Mouse (Mus musculus): ENCODE data around the gene Gm10644. TPM values are rescaled to one million over a fixed set of nuclear protein-coding genes. Genes with fewer than 3 reads are reported as not detected.

The Gm10644 gene
- polyA plus RNA-seq, 1 experiment from 2014 or later: 0.37 TPM

GRCm38 (mm10) chr8:83998231-83999056 is 43.4 kb upstream of the Gm10644 start:
- peak overlapping the region; percentile 96 for H3K27ac ChIP-seq (ENCODE audit: low read depth, low read length)
- H3K9me3 ChIP-seq (ENCODE audit: control insufficient read depth, low read length): no peaks in the 10 kb centered on the region
- 1% methylated on average over 80 of the region's 92 CpGs for WGBS
- peaks cover 23% of the 10 kb centered on the region for H3K4me1 ChIP-seq (replicated peaks; ENCODE audit: control insufficient read depth, insufficient read depth, low read length)
- H3K9ac ChIP-seq (ENCODE audit: low read depth, low read length): peak overlapping the region; percentile 96
- ATAC-seq (replicated peaks; ENCODE audit: low FRiP score): peak; percentile 20
- peak overlapping the region; percentile 74 for H3K4me2 ChIP-seq
- peak; percentile 74 for DNase-seq (ENCODE audit: low spot score)
- 0 out of 2 replicates have a peak, but pooled peaks cover 2% of the 10 kb centered on the region for H3K27me3 ChIP-seq (replicated peaks; ENCODE audit: control insufficient read depth, insufficient read depth, low read length)
- peak overlapping the region; percentile 92 for H3K4me3 ChIP-seq (ENCODE audit: low read depth, low read length)
- H3K36me3 ChIP-seq (ENCODE audit: control insufficient read depth, insufficient read depth, low read length): peaks cover 18% of the 10 kb centered on the region

DNA sequence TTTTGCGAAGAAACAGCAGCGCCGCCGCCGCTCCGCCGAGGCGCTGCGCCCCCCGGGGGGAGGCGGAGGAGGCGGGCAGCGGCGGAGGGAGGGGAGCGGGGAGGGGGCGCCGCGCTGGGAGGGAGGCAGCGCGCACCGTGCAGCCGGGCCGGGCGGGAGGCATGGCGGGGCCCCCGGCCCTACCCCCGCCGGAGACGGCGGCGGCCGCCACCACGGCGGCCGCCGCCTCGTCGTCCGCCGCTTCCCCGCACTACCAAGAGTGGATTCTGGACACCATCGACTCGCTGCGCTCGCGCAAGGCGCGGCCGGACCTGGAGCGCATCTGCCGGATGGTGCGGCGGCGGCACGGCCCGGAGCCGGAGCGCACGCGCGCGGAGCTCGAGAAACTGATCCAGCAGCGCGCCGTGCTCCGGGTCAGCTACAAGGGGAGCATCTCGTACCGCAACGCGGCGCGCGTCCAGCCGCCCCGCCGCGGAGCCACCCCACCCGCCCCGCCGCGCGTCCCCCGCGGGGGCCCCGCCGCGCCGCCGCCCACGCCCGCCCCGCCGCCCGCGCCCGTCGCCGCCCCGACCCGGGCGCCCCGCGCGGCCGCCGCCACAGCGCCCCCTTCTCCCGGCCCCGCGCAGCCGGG is 42.6 kb upstream of the Gm10644 start, which contains the start of gene Samd1:
TSS of gene Samd1 (plus strand) at position 162 of the 631 bp plus-strand sequence.
- H3K4me3 ChIP-seq (ENCODE audit: low read depth, low read length): peak within 1 kb of the TSS; percentile 92
- H3K36me3 ChIP-seq (ENCODE audit: control insufficient read depth, insufficient read depth, low read length): peaks cover 18% of the 10 kb centered on the region
- H3K9me3 ChIP-seq (ENCODE audit: control insufficient read depth, low read length): no peaks in the 10 kb centered on the region
- under 1% methylated on average over 44 of the region's 112 CpGs for WGBS
- H3K4me2 ChIP-seq: peak within 1 kb of the TSS; percentile 96
- ATAC-seq (replicated peaks; ENCODE audit: low FRiP score): no peak
- 0 out of 2 replicates have a peak, but pooled peaks cover 2% of the 10 kb centered on the region for H3K27me3 ChIP-seq (replicated peaks; ENCODE audit: control insufficient read depth, insufficient read depth, low read length)
- H3K27ac ChIP-seq (ENCODE audit: low read depth, low read length): peak within 1 kb of the TSS; percentile 96
- no peak for DNase-seq (ENCODE audit: low spot score)
- H3K9ac ChIP-seq (ENCODE audit: low read depth, low read length): peak within 1 kb of the TSS; percentile 96
- H3K4me1 ChIP-seq (replicated peaks; ENCODE audit: control insufficient read depth, insufficient read depth, low read length): peaks cover 20% of the 10 kb centered on the region

- Histone ChIP-seq H3K27ac (ENCODE audit: low read depth, low read length) (peak overlapping the region; percentile 96), H3K9me3 (ENCODE audit: control insufficient read depth, low read length) (no peaks in the 10 kb centered on the region), H3K4me2 (peak overlapping the region; percentile 96), H3K9ac (ENCODE audit: low read depth, low read length) (peak overlapping the region; percentile 96), H3K27me3 (replicated peaks; ENCODE audit: control insufficient read depth, insufficient read depth, low read length) (0 out of 2 replicates have a peak, but pooled peaks cover 2% of the 10 kb centered on the region), H3K4me1 (replicated peaks; ENCODE audit: control insufficient read depth, insufficient read depth, low read length) (peaks cover 27% of the 10 kb centered on the region), H3K4me3 (ENCODE audit: low read depth, low read length) (peak overlapping the region; percentile 92), H3K36me3 (ENCODE audit: control insufficient read depth, insufficient read depth, low read length) (peaks cover 21% of the 10 kb centered on the region)
- peak; percentile 87 for ATAC-seq (replicated peaks; ENCODE audit: low FRiP score)
- DNase-seq (ENCODE audit: low spot score): peak; percentile 84
- WGBS: 2% methylated on average over 53 of the region's 103 CpGs
These were observed 41.8 kb upstream of the Gm10644 start for GRCm38 (mm10) chr8:83996567-83997505.

GRCm38 (mm10) chr8:83995973-83996372 is 41.0 kb upstream of the Gm10644 start:
- H3K4me3 ChIP-seq (ENCODE audit: low read depth, low read length): peak overlapping the region; percentile 92
- H3K9me3 ChIP-seq (ENCODE audit: control insufficient read depth, low read length): no peaks in the 10 kb centered on the region
- peak overlapping the region; percentile 96 for H3K9ac ChIP-seq (ENCODE audit: low read depth, low read length)
- 0 out of 2 replicates have a peak, but pooled peaks cover 2% of the 10 kb centered on the region for H3K27me3 ChIP-seq (replicated peaks; ENCODE audit: control insufficient read depth, insufficient read depth, low read length)
- peaks cover 24% of the 10 kb centered on the region for H3K4me1 ChIP-seq (replicated peaks; ENCODE audit: control insufficient read depth, insufficient read depth, low read length)
- ATAC-seq (replicated peaks; ENCODE audit: low FRiP score) (no peak), DNase-seq (ENCODE audit: low spot score) (no peak)
- peak overlapping the region; percentile 96 for H3K4me2 ChIP-seq
- H3K36me3 ChIP-seq (ENCODE audit: control insufficient read depth, insufficient read depth, low read length): peaks cover 23% of the 10 kb centered on the region
- 31% methylated on average over 12 of the region's 12 CpGs for WGBS
- H3K27ac ChIP-seq (ENCODE audit: low read depth, low read length): peak overlapping the region; percentile 96

DNA sequence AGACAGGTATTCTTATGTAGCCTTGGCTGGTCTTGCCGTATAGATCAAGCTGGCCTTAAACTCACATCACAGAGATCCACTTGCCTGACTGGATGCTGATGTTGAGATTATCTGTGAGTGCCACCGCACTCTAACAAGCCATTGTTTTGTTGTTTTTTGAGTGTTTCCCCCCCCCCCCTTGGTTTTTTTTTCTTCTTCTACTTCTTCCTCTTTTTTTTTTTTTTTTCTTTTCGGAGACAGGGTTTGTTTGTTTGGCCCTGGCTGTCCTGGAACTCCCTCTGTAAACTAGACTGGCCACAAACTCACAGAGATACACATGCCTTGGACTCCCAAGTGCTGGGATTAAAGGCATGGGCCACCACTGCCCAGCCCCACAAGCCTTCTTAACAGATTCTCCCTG is 39.0 kb upstream of the Gm10644 start:
- H3K4me2 ChIP-seq: no peak overlapping the region
- no peak overlapping the region for H3K27ac ChIP-seq (ENCODE audit: low read depth, low read length)
- no peak overlapping the region for H3K4me3 ChIP-seq (ENCODE audit: low read depth, low read length)
- DNase-seq (ENCODE audit: low spot score) (no peak), ATAC-seq (replicated peaks; ENCODE audit: low FRiP score) (no peak)
- H3K4me1 ChIP-seq (replicated peaks; ENCODE audit: control insufficient read depth, insufficient read depth, low read length): peaks cover 19% of the 10 kb centered on the region
- H3K9ac ChIP-seq (ENCODE audit: low read depth, low read length): no peak overlapping the region
- WGBS: 61% methylated on average over 3 of the region's 3 CpGs
- peaks cover 20% of the 10 kb centered on the region for H3K36me3 ChIP-seq (ENCODE audit: control insufficient read depth, insufficient read depth, low read length)
- H3K9me3 ChIP-seq (ENCODE audit: control insufficient read depth, low read length): no peaks in the 10 kb centered on the region
- H3K27me3 ChIP-seq (replicated peaks; ENCODE audit: control insufficient read depth, insufficient read depth, low read length): no peaks in the 10 kb centered on the region

DNA sequence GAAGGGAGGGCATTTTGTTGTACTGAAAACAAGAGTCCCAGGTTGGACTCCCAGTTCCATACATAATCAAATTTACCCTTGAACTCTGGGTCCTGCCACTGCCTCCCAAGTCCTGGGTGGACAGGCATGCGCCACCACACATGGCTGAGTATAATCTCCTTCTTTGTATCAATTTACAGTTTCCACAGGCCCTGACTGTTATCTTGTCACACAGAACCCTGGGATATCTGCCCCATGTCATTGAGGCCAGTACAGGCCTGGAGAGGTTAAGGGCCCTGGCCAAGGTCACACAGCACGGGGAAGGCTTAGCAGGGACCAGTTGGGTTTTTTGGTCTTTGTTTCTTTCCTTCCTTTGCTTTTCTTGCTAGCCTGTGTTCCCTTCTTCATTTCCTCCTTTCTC is 37.5 kb upstream of the Gm10644 start:
- H3K27ac ChIP-seq (ENCODE audit: low read depth, low read length): peak overlapping the region; percentile 43; the same call in 1 of the 2 replicates
- peak overlapping the region; percentile 40; the same call in 1 of the 2 replicates for H3K9ac ChIP-seq (ENCODE audit: low read depth, low read length)
- no peaks in the 10 kb centered on the region for H3K27me3 ChIP-seq (replicated peaks; ENCODE audit: control insufficient read depth, insufficient read depth, low read length)
- H3K9me3 ChIP-seq (ENCODE audit: control insufficient read depth, low read length): no peaks in the 10 kb centered on the region
- peaks cover 25% of the 10 kb centered on the region for H3K36me3 ChIP-seq (ENCODE audit: control insufficient read depth, insufficient read depth, low read length)
- peak; percentile 34; the same call in 1 of the 2 replicates for ATAC-seq (replicated peaks; ENCODE audit: low FRiP score)
- no peak overlapping the region for H3K4me3 ChIP-seq (ENCODE audit: low read depth, low read length)
- 52% methylated on average over 2 of the region's 2 CpGs for WGBS
- H3K4me2 ChIP-seq: no peak overlapping the region
- no peak for DNase-seq (ENCODE audit: low spot score)
- H3K4me1 ChIP-seq (replicated peaks; ENCODE audit: control insufficient read depth, insufficient read depth, low read length): peaks cover 16% of the 10 kb centered on the region

- H3K27ac ChIP-seq (ENCODE audit: low read depth, low read length): no peak overlapping the region
- 90% methylated on average over 14 of the region's 14 CpGs for WGBS
- ATAC-seq (replicated peaks; ENCODE audit: low FRiP score): no peak
- peaks cover 9% of the 10 kb centered on the region for H3K4me1 ChIP-seq (replicated peaks; ENCODE audit: control insufficient read depth, insufficient read depth, low read length)
- no peak for DNase-seq (ENCODE audit: low spot score)
- H3K9me3 ChIP-seq (ENCODE audit: control insufficient read depth, low read length): no peaks in the 10 kb centered on the region
- no peaks in the 10 kb centered on the region for H3K27me3 ChIP-seq (replicated peaks; ENCODE audit: control insufficient read depth, insufficient read depth, low read length)
- peaks cover 38% of the 10 kb centered on the region for H3K36me3 ChIP-seq (ENCODE audit: control insufficient read depth, insufficient read depth, low read length)
- H3K4me2 ChIP-seq: no peak overlapping the region
- no peak overlapping the region for H3K4me3 ChIP-seq (ENCODE audit: low read depth, low read length)
- no peak overlapping the region for H3K9ac ChIP-seq (ENCODE audit: low read depth, low read length)
These were observed 35.2 kb upstream of the Gm10644 start for GRCm38 (mm10) chr8:83990170-83990569.

DNA sequence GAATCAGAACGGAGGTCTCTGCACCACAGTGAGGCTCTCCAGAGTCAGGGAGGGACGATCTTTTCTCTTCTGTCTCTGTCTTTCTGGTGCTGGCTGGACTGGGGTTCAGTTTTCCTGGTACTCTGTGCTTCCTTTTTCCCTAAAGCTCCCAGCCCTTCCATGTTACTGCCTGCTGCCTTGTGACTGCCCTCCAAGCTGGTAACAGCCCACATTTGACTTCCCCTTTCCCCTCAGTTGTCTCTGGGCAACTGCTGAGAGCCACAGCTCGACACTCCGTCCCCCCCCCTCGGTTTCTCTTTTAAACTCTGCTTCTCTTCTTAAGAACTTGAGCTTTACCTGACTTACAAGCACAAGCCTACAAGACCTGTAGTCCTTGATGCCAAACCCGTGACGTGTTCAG is 34.2 kb upstream of the Gm10644 start:
- WGBS: 70% methylated on average over 7 of the region's 7 CpGs

More for the DNA sequence above, 34.2 kb upstream of the Gm10644 start:
- Histone ChIP-seq H3K9ac (ENCODE audit: low read depth, low read length) (no peak overlapping the region), H3K4me3 (ENCODE audit: low read depth, low read length) (no peak overlapping the region), H3K36me3 (ENCODE audit: control insufficient read depth, insufficient read depth, low read length) (peaks cover 38% of the 10 kb centered on the region), H3K4me1 (replicated peaks; ENCODE audit: control insufficient read depth, insufficient read depth, low read length) (peaks cover 9% of the 10 kb centered on the region), H3K27ac (ENCODE audit: low read depth, low read length) (no peak overlapping the region), H3K4me2 (no peak overlapping the region), H3K9me3 (ENCODE audit: control insufficient read depth, low read length) (no peaks in the 10 kb centered on the region), H3K27me3 (replicated peaks; ENCODE audit: control insufficient read depth, insufficient read depth, low read length) (no peaks in the 10 kb centered on the region)
- ATAC-seq (replicated peaks; ENCODE audit: low FRiP score): no peak
- no peak for DNase-seq (ENCODE audit: low spot score)
